Mouse (Mus musculus) brain, embryonic 14.5 days (tissue): ENCODE results near the gene Prtg.

ENCODE experiments used
- CTCF ChIP-seq: fragments of 200-500 bp; IDR thresholded peaks from 2 replicates; pipeline ENCODE4 v1.5.1; 2012; ENCODE audit warnings: inconsistent platforms, mild to moderate bottlenecking, moderate library complexity, borderline replicate concordance; ENCODE audit not compliant: insufficient read depth, insufficient read length; ENCODE audit errors: extremely low read depth
- POLR2A ChIP-seq: fragments of 200-500 bp; IDR thresholded peaks from 2 replicates; pipeline ENCODE4 v1.6.1; 2012; ENCODE audit warnings: mild to moderate bottlenecking, inconsistent platforms, borderline replicate concordance; ENCODE audit not compliant: poor library complexity, insufficient read depth, insufficient read length, severe bottlenecking; ENCODE audit errors: extremely low read depth

- no peak for TF ChIP-seq CTCF
- TF ChIP-seq POLR2A, result no peak
Observed at GRCm38 (mm10) chr9:72806146-72806545, 528 bp upstream of the Prtg start.
